Mouse (Mus musculus) erythroblast, embryonic 14.5 days (primary cell): ENCODE data around the gene Asb2.

ENCODE experiments used
- GATA1 ChIP-seq: IDR thresholded peaks from 2 replicates; pipeline ENCODE4 v1.6.1; 2012; ENCODE audit warnings: low read length, inconsistent platforms, mixed read lengths
- TAL1 ChIP-seq: IDR thresholded peaks from 3 replicates; pipeline ENCODE4 v1.6.1; 2012; ENCODE audit warnings: low read length, inconsistent platforms, mixed read lengths

DNA sequence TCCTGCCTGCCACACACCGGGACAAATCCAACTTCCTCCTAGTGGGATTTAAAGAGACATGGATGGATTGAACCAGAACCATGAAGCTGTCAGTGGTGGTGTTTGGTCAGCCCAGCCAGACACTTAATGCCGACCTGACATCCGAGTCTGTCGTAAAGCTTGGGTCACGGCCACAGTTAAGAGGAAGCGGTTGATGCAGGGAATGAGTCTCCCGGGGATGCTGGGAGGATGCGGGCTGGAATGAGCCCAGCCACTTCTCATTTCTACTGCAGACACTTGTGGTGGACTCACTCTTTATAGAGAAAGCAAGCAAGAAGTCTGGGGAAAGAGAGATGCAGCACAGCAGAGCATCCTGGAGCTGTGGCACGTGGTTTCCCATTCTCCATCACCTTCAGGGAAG lies 55.3 kb downstream of the Asb2 start:
- TF ChIP-seq TAL1 (no peak), GATA1 (no peak)
